In genomic region chr13:23495526-23495925, GRCm38 (mm10) we compare ENCODE assay signal across 18 mouse cellular contexts.
A peak's percentile ranks its signal among the peaks of the same experiment; 100 is the strongest.
DNase-seq lines count a peak whose midpoint lies in the region; TF ChIP-seq lines count a peak whose summit lies in the region.
"Had no signal": no experiment of that assay in that cellular context is flagged by ENCODE, and none has a peak within 500 bp of the region (broad histone marks: within the 10 kb centered on the region; RNA-seq: fewer than 3 reads in every experiment).

No protein-coding gene starts in this region.

- peaks cover 71% of the 10 kb centered on the region for H3K4me1 ChIP-seq in E14TG2a.4 (replicated peaks; ENCODE audit: low read depth, low read length)

- TF ChIP-seq CTCF in E14TG2a.4 (conservative IDR thresholded peaks at IDR 0.05; ENCODE audit: low read length): no peak

- DNase-seq in ES-CJ7 (ENCODE audit: low read depth, low spot score): peak; percentile 62
- DNase-seq in ZHBTc4 (ENCODE audit: low read depth, low spot score): peak; percentile 59
- DNase-seq in embryo, embryonic 10 days (ENCODE audit: low spot score): no peak
- DNase-seq in kidney, adult 8-10 months: no peak
- DNase-seq: adrenal gland, adult 2 months; adrenal gland, postnatal 10 days; adrenal gland, postnatal 36 days; cerebellum, adult 11-12 months; cerebellum, adult 2 months; cerebellum, adult 9-10 months; cerebellum, postnatal 10 days; cerebellum, postnatal 25 days; embryo, embryonic 11 days; forebrain, postnatal 0 days had no signal

- no peaks in the 10 kb centered on the region for H3K27me3 ChIP-seq in E14TG2a.4 (ENCODE audit: insufficient read depth, low read length)
- H3K27me3 ChIP-seq: embryonic facial prominence, embryonic 12.5 days; forebrain, embryonic 13.5 days; forebrain, embryonic 15.5 days had no signal

- peak overlapping the region; percentile 32; the same call in 1 of the 2 replicates for H3K4me3 ChIP-seq in E14TG2a.4 (replicated peaks; ENCODE audit: low read length)
- H3K4me3 ChIP-seq: embryonic facial prominence, embryonic 12.5 days; forebrain, embryonic 13.5 days; forebrain, embryonic 15.5 days had no signal

- H3K9me3 ChIP-seq in E14TG2a.4 (ENCODE audit: low read length): no peaks in the 10 kb centered on the region
- H3K9me3 ChIP-seq: embryonic facial prominence, embryonic 12.5 days; forebrain, embryonic 13.5 days; forebrain, embryonic 15.5 days had no signal

- no peaks in the 10 kb centered on the region for H3K36me3 ChIP-seq in E14TG2a.4 (ENCODE audit: insufficient read depth, low read length)
- H3K36me3 ChIP-seq: embryonic facial prominence, embryonic 12.5 days; forebrain, embryonic 15.5 days had no signal

Comparison
In these comparisons a context has a peak if more than half of its experiments do, and no peak if none do; other contexts are left out.
1. DNase-seq: peak in ES-CJ7 (single experiment) and ZHBTc4 (single experiment); none in embryo, embryonic 10 days (single experiment) and kidney, adult 8-10 months (0 of 2).